Mouse (Mus musculus): Measurements from ENCODE around the gene Tsga10. TPM values are rescaled to one million over a fixed set of nuclear protein-coding genes. Genes with fewer than 3 reads are reported as not detected.

Tsga10 gene
- polyA plus RNA-seq, 1 experiment = 0.35 TPM

GRCm38 (mm10) chr1:37711596-37712356 is 154.5 kb downstream of the Tsga10 start:
- H3K4me1 ChIP-seq = peaks cover 69% of the 10 kb centered on the region
- peaks cover 27% of the 10 kb centered on the region for H3K27me3 ChIP-seq (replicated peaks)
- no peaks in the 10 kb centered on the region for H3K36me3 ChIP-seq (replicated peaks; ENCODE audit: low read length)
- TF ChIP-seq FLI1 (IDR thresholded peaks at IDR 0.05; ENCODE audit: low read length) = no peak
- no peak for TF ChIP-seq GATA1 (IDR thresholded peaks at IDR 0.05; ENCODE audit: borderline replicate concordance, low read length)
- peaks cover 13% of the 10 kb centered on the region; the same call in 1 of the 2 replicates for H3K9me3 ChIP-seq
- no peak overlapping the region for H3K4me3 ChIP-seq (replicated peaks)

DNA sequence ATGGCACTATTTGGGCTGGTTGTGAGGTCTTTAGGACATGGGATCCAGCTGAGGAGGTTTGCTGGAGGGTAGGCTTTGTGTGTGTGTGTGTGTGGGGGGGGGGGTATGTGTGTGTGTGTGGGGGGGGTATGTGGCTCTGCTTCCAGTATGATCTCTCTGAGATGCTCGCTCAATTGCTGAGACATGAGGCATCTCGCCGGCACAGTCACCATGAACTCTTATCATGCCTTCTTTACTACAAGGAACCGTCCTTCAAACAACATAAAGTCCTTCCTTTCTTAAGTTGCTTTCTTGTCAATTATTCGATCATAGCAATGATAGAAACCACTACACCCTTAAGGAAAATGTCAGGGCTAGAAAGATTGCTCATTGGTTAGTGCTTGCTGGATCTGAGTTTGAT is 155.1 kb downstream of the Tsga10 start:
- Histone ChIP-seq H3K4me3 (replicated peaks) (no peak overlapping the region), H3K4me1 (peaks cover 66% of the 10 kb centered on the region), H3K36me3 (replicated peaks; ENCODE audit: low read length) (no peaks in the 10 kb centered on the region), H3K9me3 (peaks cover 18% of the 10 kb centered on the region), H3K27me3 (replicated peaks) (peaks cover 28% of the 10 kb centered on the region)
- TF ChIP-seq FLI1 (IDR thresholded peaks at IDR 0.05; ENCODE audit: low read length) (no peak), GATA1 (IDR thresholded peaks at IDR 0.05; ENCODE audit: borderline replicate concordance, low read length) (no peak)

- TF ChIP-seq GATA1 (IDR thresholded peaks at IDR 0.05; ENCODE audit: borderline replicate concordance, low read length) (no peak), FLI1 (IDR thresholded peaks at IDR 0.05; ENCODE audit: low read length) (no peak)
- no peaks in the 10 kb centered on the region for H3K36me3 ChIP-seq (replicated peaks; ENCODE audit: low read length)
- H3K4me3 ChIP-seq (replicated peaks) = peak overlapping the region; percentile 50
- H3K4me1 ChIP-seq = peaks cover 58% of the 10 kb centered on the region
- H3K9me3 ChIP-seq = peaks cover 28% of the 10 kb centered on the region
- peaks cover 16% of the 10 kb centered on the region for H3K27me3 ChIP-seq (replicated peaks)
Measured at GRCm38 (mm10) chr1:37709736-37710135, 156.5 kb downstream of the Tsga10 start.

DNA sequence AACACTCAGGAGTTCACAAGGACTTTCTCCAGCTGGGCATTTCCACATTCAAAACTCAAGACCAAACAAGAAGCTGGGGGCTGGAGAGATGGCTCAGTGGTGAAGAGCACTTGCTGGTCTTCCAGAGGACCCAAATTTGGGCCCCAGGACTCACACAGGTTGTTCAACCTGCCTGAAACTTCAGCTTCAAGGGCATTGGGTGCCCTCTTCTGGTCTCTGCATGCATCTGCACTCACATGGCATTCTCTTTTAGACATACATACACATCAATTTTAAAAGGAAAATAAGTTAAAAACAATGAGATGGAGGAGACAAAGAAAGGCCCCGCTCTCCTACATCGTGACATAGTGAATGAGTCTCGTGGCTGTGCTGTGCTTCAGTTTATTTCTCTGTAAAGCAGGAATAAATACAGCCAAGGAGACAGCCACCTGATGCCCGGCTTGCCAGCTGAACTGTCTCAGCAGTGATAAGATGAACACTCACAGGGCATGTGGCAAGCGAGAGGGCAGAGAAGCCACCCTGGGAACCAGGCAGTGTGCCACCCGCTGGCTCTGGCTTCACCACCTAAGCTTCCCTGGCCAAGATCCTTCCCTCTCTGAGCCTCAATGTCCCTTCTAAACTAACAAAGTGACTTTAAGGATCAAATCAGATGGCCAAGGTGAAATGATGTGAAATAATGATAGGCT is 157.8 kb downstream of the Tsga10 start:
- Histone ChIP-seq H3K9me3 (peaks cover 28% of the 10 kb centered on the region), H3K27me3 (replicated peaks) (peaks cover 10% of the 10 kb centered on the region), H3K36me3 (replicated peaks; ENCODE audit: low read length) (no peaks in the 10 kb centered on the region), H3K4me3 (replicated peaks) (no peak overlapping the region), H3K4me1 (peaks cover 55% of the 10 kb centered on the region)
- TF ChIP-seq GATA1 (IDR thresholded peaks at IDR 0.05; ENCODE audit: borderline replicate concordance, low read length) (no peak), FLI1 (IDR thresholded peaks at IDR 0.05; ENCODE audit: low read length) (no peak)

Other genes starting within 250 kb of the Tsga10 start
- gene 2010300C02Rik, start 146.3 kb downstream of the Tsga10 start, polyA plus RNA-seq (2012; ENCODE audit: insufficient read depth, low replicate concordance) = 10.7 and 15.7 TPM in 2 replicates
- gene Lipt1, start 5.3 kb upstream of the Tsga10 start, polyA plus RNA-seq (2012; ENCODE audit: insufficient read depth, low replicate concordance) = not detected in 2 replicates
- gene Mitd1, start 24.0 kb upstream of the Tsga10 start, polyA plus RNA-seq (2012; ENCODE audit: insufficient read depth, low replicate concordance) = 3.0 and 10.0 TPM in 2 replicates
- 6.9 and 19.0 TPM in 2 replicates for gene Mrpl30, start 24.0 kb upstream of the Tsga10 start, polyA plus RNA-seq (2012; ENCODE audit: insufficient read depth, low replicate concordance)
- not detected in 2 replicates for gene Lyg2, start 50.1 kb upstream of the Tsga10 start, polyA plus RNA-seq (2012; ENCODE audit: insufficient read depth, low replicate concordance)
- not detected in 2 replicates for gene Lyg1, start 91.3 kb upstream of the Tsga10 start, polyA plus RNA-seq (2012; ENCODE audit: insufficient read depth, low replicate concordance)
- 3.2 and 4.8 TPM in 2 replicates for gene Txndc9, start 131.5 kb upstream of the Tsga10 start, polyA plus RNA-seq (2012; ENCODE audit: insufficient read depth, low replicate concordance)
- gene Eif5b, start 131.6 kb upstream of the Tsga10 start, polyA plus RNA-seq (2012; ENCODE audit: insufficient read depth, low replicate concordance) = 3.5 and 69.6 TPM in 2 replicates

Measured in megakaryocyte, embryonic 14.5 days (primary cell).